Mouse (Mus musculus): ENCODE results near the gene Cyp3a41b.
"Not testable (repeated sequence)": the region's sequence is repeated elsewhere in the genome, so short reads cannot be mapped to it uniquely, and the experiment has no call there.

- not testable (repeated sequence) for TF ChIP-seq POLR2A (IDR thresholded peaks at IDR 0.05; ENCODE audit: low read depth, low read length); CTCF (IDR thresholded peaks at IDR 0.05; ENCODE audit: extremely low read depth, insufficient read depth, insufficient read length, insufficient replicate concordance)
Observed at GRCm38 (mm10) chr5:145571922-145572321, 12.6 kb downstream of the Cyp3a41b start.
